Mouse (Mus musculus) leukemia stem cell, adult 10-12 weeks (primary cell): ENCODE measurements around the gene Hist1h3g. TPM values are rescaled to one million over a fixed set of nuclear protein-coding genes. Genes with fewer than 3 reads are reported as not detected.

Experiments used
- polyA plus RNA-seq: library from polyadenylated mRNA; stranded (reverse); fragments of >175 nt; gene quantifications from 2 replicates; pipeline ENCODE4 v1.2.3, GENCODE M21; 2012; ENCODE audit warnings: low replicate concordance

Hist1h3g gene
- polyA plus RNA-seq, 1 experiment = 9.7 TPM

Other genes with a start within 250 kb of the Hist1h3g start
- gene Zfp322a, start 166.2 kb upstream of the Hist1h3g start, polyA plus RNA-seq = 0.23 and 1.0 TPM in 2 replicates
- gene Abt1, start 111.6 kb upstream of the Hist1h3g start, polyA plus RNA-seq = 4.0 and 4.7 TPM in 2 replicates
- gene Btn1a1, start 69.5 kb upstream of the Hist1h3g start, polyA plus RNA-seq = 0.12 and 0.15 TPM in 2 replicates
- not detected in 2 replicates for gene Btn2a2, start 46.6 kb upstream of the Hist1h3g start, polyA plus RNA-seq
- 22.4 and 24.1 TPM in 2 replicates for gene Hist1h4h, start 4.4 kb upstream of the Hist1h3g start, polyA plus RNA-seq
- 1,274 and 2,101 TPM in 2 replicates for gene Hist1h2af, start 1.5 kb upstream of the Hist1h3g start, polyA plus RNA-seq
- gene Hist1h2bh, start 8.0 kb downstream of the Hist1h3g start, polyA plus RNA-seq = 2.6 and 2.9 TPM in 2 replicates
- gene Hist1h3f, start 8.6 kb downstream of the Hist1h3g start, polyA plus RNA-seq = 7.8 and 13.9 TPM in 2 replicates
- gene Hist1h4f, start 16.2 kb downstream of the Hist1h3g start, polyA plus RNA-seq = 39.6 and 48.6 TPM in 2 replicates
- gene Hist1h1d, start 17.8 kb downstream of the Hist1h3g start, polyA plus RNA-seq = 0.89 and 1.4 TPM in 2 replicates
- 12.2 and 20.5 TPM in 2 replicates for gene Hist1h3e, start 26.9 kb downstream of the Hist1h3g start, polyA plus RNA-seq
- 20.4 and 37.8 TPM in 2 replicates for gene Hist1h2ae, start 35.8 kb downstream of the Hist1h3g start, polyA plus RNA-seq
- gene Hist1h2bg, start 36.0 kb downstream of the Hist1h3g start, polyA plus RNA-seq = 19.7 and 30.7 TPM in 2 replicates
- gene Hist1h2bf, start 38.8 kb downstream of the Hist1h3g start, polyA plus RNA-seq = 15.2 and 20.1 TPM in 2 replicates
- 1.2 and 1.8 TPM in 2 replicates for gene Hist1h2ad, start 39.0 kb downstream of the Hist1h3g start, polyA plus RNA-seq
- gene Hist1h3d, start 40.3 kb downstream of the Hist1h3g start, polyA plus RNA-seq = 1.1 and 5.4 TPM in 2 replicates
- 21.9 and 50.4 TPM in 2 replicates for gene Hist1h4d, start 46.2 kb downstream of the Hist1h3g start, polyA plus RNA-seq
- 1.7 and 2.0 TPM in 2 replicates for gene Hist1h2be, start 85.7 kb downstream of the Hist1h3g start, polyA plus RNA-seq
- 6.8 and 18.7 TPM in 2 replicates for gene Hist1h1e, start 87.1 kb downstream of the Hist1h3g start, polyA plus RNA-seq
- gene Hist1h2ac, start 148.5 kb downstream of the Hist1h3g start, polyA plus RNA-seq = 1.7 and 2.0 TPM in 2 replicates
- 3.1 and 3.3 TPM in 2 replicates for gene Hist1h2bc, start 148.8 kb downstream of the Hist1h3g start, polyA plus RNA-seq
- gene Hist1h1t, start 160.4 kb downstream of the Hist1h3g start, polyA plus RNA-seq = not detected in 2 replicates
- gene Hist1h4c, start 163.0 kb downstream of the Hist1h3g start, polyA plus RNA-seq = 3.9 and 4.0 TPM in 2 replicates
- 5.0 and 7.1 TPM in 2 replicates for gene Hfe, start 175.4 kb downstream of the Hist1h3g start, polyA plus RNA-seq
- 13.0 and 32.3 TPM in 2 replicates for gene Hist1h1c, start 203.4 kb downstream of the Hist1h3g start, polyA plus RNA-seq
- gene Hist1h3c, start 210.2 kb downstream of the Hist1h3g start, polyA plus RNA-seq = 4.9 and 12.8 TPM in 2 replicates
- 14.4 and 31.0 TPM in 2 replicates for gene Hist1h2bb, start 211.3 kb downstream of the Hist1h3g start, polyA plus RNA-seq
- gene Hist1h2ab, start 215.7 kb downstream of the Hist1h3g start, polyA plus RNA-seq = 39.8 and 47.5 TPM in 2 replicates
- gene Hist1h3b, start 216.8 kb downstream of the Hist1h3g start, polyA plus RNA-seq = 4.5 and 16.4 TPM in 2 replicates
- gene Hist1h4b, start 221.6 kb downstream of the Hist1h3g start, polyA plus RNA-seq = 7.2 and 8.6 TPM in 2 replicates
- 40.2 and 48.3 TPM in 2 replicates for gene Hist1h4a, start 225.8 kb downstream of the Hist1h3g start, polyA plus RNA-seq
- gene Hist1h3a, start 227.0 kb downstream of the Hist1h3g start, polyA plus RNA-seq = 0.45 and 5.1 TPM in 2 replicates
- 1.2 and 1.7 TPM in 2 replicates for gene Hist1h1a, start 228.2 kb downstream of the Hist1h3g start, polyA plus RNA-seq
- not detected in 2 replicates for gene Trim38, start 234.5 kb downstream of the Hist1h3g start, polyA plus RNA-seq